Mouse (Mus musculus): ENCODE measurements around the gene Them7. TPM values are rescaled to one million over a fixed set of nuclear protein-coding genes. Genes with fewer than 3 reads are reported as not detected.

Gene Them7
- not detected for polyA plus RNA-seq (2015; fragmentation: Illumina TruSeq; extraction: RNeasy Lipid Tissue Mini Kit (QIAGEN cat#74804); ENCODE audit: low read depth, low replicate concordance)

DNA sequence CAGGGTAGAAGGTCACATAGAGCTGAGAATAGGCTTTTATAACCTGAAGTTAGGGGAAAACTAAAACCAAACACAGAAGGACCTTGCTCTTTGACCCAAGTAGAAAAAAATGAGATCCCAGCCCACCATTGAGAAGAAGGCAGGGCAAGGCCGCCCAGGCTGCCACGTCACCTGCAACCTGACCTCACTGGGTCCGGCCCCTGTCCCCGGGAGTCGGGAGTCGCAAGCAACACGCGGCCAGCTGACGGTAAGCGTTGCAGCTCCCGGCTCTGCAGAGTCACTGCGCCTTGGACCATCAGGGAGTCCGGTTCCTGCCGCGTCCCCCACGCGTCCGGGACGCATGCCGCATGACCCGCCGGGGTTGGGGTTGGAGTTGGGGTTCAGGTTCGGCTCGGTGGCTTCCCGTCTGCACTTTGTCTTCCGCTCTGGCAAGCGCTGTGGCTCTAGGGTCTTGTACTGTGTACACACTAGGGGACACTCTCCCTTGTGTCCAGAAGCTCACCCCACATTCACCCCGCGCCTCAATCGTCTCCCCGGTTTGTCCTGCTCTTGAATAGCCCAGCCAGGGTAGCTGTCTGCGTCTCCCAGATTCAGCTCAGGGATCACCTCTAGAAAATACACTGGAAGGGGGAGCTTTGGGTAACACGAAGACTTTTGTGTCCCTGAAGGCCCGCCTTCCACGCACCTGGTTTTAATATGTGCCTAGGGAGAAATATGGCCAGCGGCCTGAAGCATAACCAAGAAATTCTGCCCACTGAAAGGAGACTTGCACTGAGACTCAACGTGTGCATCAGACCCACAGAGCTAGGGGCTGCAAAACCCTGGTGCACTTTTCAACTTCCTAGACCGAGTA, at the start of gene Them7:
Gene Them7 (plus strand): TSS at position 187 of the 853 bp plus-strand sequence.

DNA sequence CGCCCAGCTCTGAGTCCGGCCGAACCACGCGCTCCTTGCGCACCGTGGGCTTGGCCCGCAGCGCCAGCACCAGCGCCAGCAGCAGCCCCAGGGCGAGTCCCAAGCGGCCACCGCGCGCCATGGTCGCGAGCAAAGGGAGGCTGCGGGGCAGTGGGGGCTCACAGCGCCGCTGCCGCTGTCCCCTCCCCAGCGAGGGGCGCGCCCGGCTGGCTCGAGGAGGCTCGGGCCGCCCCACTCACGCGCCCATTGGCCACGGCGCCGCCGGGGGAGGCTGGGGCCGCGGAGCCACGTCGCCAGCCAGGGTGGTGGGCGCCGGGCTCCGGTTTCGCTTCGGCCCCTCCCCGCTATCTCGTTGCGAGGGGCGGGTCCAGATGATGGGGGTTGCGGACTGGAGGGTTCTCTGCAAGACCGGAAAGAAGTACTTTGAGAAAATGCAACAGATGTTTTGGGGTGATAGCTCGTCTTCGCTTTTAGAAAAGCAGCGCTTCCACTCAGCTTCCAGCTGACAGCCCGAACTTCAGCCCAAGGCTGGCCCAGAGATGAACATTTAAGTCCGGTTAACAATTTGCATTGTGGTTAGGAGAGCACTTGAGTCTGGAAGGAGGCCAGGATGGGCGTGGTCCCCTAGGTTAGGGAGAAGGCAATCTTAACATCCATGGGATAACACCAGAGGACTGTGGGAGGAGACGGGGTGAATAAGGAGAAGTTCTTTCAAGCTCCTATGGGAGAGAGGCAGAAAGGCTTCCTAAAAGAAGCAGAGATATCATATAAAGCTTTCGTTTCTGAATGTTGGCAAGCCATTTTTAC, 175.2 kb downstream of the Them7 start, which contains the start of gene Rcn1:
Gene Rcn1 (minus strand): TSS at position 235 of the 807 bp plus-strand sequence.

Other genes with a start within 250 kb of the Them7 start
- gene Eif3m, start 207.2 kb upstream of the Them7 start, polyA plus RNA-seq (2015; fragmentation: Illumina TruSeq; extraction: RNeasy Lipid Tissue Mini Kit (QIAGEN cat#74804); ENCODE audit: low read depth, low replicate concordance): 159 TPM
- gene Gm11060, start 132.3 kb upstream of the Them7 start, polyA plus RNA-seq (2015; fragmentation: Illumina TruSeq; extraction: RNeasy Lipid Tissue Mini Kit (QIAGEN cat#74804); ENCODE audit: low read depth, low replicate concordance): not detected
- 0.18 TPM for gene Wt1, start 97.8 kb upstream of the Them7 start, polyA plus RNA-seq (2015; fragmentation: Illumina TruSeq; extraction: RNeasy Lipid Tissue Mini Kit (QIAGEN cat#74804); ENCODE audit: low read depth, low replicate concordance)
- 18.9 TPM for gene Rcn1, start 175.0 kb downstream of the Them7 start, polyA plus RNA-seq (2015; fragmentation: Illumina TruSeq; extraction: RNeasy Lipid Tissue Mini Kit (QIAGEN cat#74804); ENCODE audit: low read depth, low replicate concordance)